Mouse (Mus musculus) cerebellum, adult 2 months (tissue): ENCODE results near the gene Rinl. TPM values are rescaled to one million over a fixed set of nuclear protein-coding genes. Genes with fewer than 3 reads are reported as not detected.
A peak's percentile ranks its signal among the peaks of the same experiment; 100 is the strongest.

ENCODE experiments used
- DNase-seq, 2 experiments: peaks; one replicate each; pipeline ENCODE4 v3.0.0; 2021
- H3K27ac ChIP-seq: fragments of 200-500 bp; 2 replicates; pipeline ENCODE4 v1.5.1; 2012; ENCODE audit warnings: low read length, control low read depth, inconsistent platforms; ENCODE audit not compliant: insufficient read depth
- H3K27me3 ChIP-seq: fragments of 200-500 bp; 2 replicates; pipeline ENCODE4 v1.6.1; 2012; ENCODE audit warnings: inconsistent platforms, mild to moderate bottlenecking, low read length, moderate library complexity; ENCODE audit not compliant: control insufficient read depth, insufficient read depth
- H3K4me1 ChIP-seq: fragments of 200-500 bp; 2 replicates; pipeline ENCODE4 v1.6.1; 2011; ENCODE audit warnings: low read length; ENCODE audit not compliant: control insufficient read depth, insufficient read depth
- H3K4me3 ChIP-seq: fragments of 200-500 bp; replicated peaks from 2 replicates; pipeline ENCODE3; 2011; ENCODE audit warnings: mild to moderate bottlenecking, low read depth, low read length, control low read depth; ENCODE audit not compliant: insufficient read depth
- CTCF ChIP-seq: fragments of 200-500 bp; IDR thresholded peaks from 2 replicates; pipeline ENCODE4 v1.5.1; 2011; ENCODE audit warnings: low read depth, mild to moderate bottlenecking, control low read depth, low read length, moderate library complexity, borderline replicate concordance; ENCODE audit not compliant: insufficient read depth
- POLR2A ChIP-seq: fragments of 200-500 bp; IDR thresholded peaks from 2 replicates; pipeline ENCODE4 v1.6.1; 2011; ENCODE audit warnings: low read length, control low read depth, borderline replicate concordance; ENCODE audit not compliant: insufficient read depth
- WGBS: fragments of 180-500 bp; shearing (Covaris S2); methylation state at CpG from one replicate; pipeline ENCODE4 v1.1.7; 2018; 5-methylcytosine and 5-hydroxymethylcytosine counted together
- polyA plus RNA-seq: library from polyadenylated mRNA; depleted of rRNA; stranded (reverse); fragments of >200 nt; gene quantifications from 2 replicates; pipeline ENCODE4 v1.2.3, GENCODE M21; 2012

The Rinl gene
- polyA plus RNA-seq, 1 experiment: 3.1 TPM

- H3K27ac ChIP-seq: no peak overlapping the region
These were observed 29.2 kb downstream of the Rinl start for GRCm38 (mm10) chr7:28817957-28818356.

GRCm38 (mm10) chr7:28818436-28818835 lies 29.7 kb downstream of the Rinl start:
- Histone ChIP-seq H3K4me1 (peaks cover 42% of the 10 kb centered on the region), H3K4me3 (no peak overlapping the region), H3K27me3 (no peaks in the 10 kb centered on the region), H3K27ac (no peak overlapping the region)
- no peak for TF ChIP-seq CTCF
- no peak for TF ChIP-seq POLR2A
- WGBS: 44% methylated on average over 18 of the region's 18 CpGs
- no peak for DNase-seq

More at GRCm38 (mm10) chr7:28817957-28818356, 29.2 kb downstream of the Rinl start:
- H3K4me1 ChIP-seq: peaks cover 42% of the 10 kb centered on the region
- H3K27me3 ChIP-seq: no peaks in the 10 kb centered on the region
- WGBS: 55% methylated on average over 4 of the region's 4 CpGs
- DNase-seq: no peak
- H3K4me3 ChIP-seq: no peak overlapping the region
- TF ChIP-seq POLR2A: no peak
- no peak for TF ChIP-seq CTCF

GRCm38 (mm10) chr7:28818861-28819452 lies 30.2 kb downstream of the Rinl start:
- Histone ChIP-seq H3K27me3 (no peaks in the 10 kb centered on the region), H3K4me3 (no peak overlapping the region), H3K4me1 (peaks cover 42% of the 10 kb centered on the region), H3K27ac (no peak overlapping the region)
- DNase-seq: no peak
- TF ChIP-seq CTCF (no peak), POLR2A (no peak)
- WGBS: 66% methylated on average over 4 of the region's 4 CpGs

- Histone ChIP-seq H3K4me1 (peaks cover 42% of the 10 kb centered on the region), H3K27me3 (no peaks in the 10 kb centered on the region), H3K27ac (0 out of 2 replicates have a peak overlapping the region, but pooled peaks have one; percentile 24), H3K4me3 (no peak overlapping the region)
- TF ChIP-seq POLR2A (no peak), CTCF (no peak)
- no peak for DNase-seq
- WGBS: 57% methylated on average over 4 of the region's 4 CpGs
These were observed 30.8 kb downstream of the Rinl start for GRCm38 (mm10) chr7:28819571-28819970.

GRCm38 (mm10) chr7:28820358-28821260 lies 31.8 kb downstream of the Rinl start:
- peaks cover 37% of the 10 kb centered on the region for H3K4me1 ChIP-seq
- peak in 1 of 2 experiments; percentile 15 for DNase-seq
- H3K27me3 ChIP-seq: no peaks in the 10 kb centered on the region
- no peak overlapping the region for H3K4me3 ChIP-seq
- no peak for TF ChIP-seq POLR2A
- no peak for TF ChIP-seq CTCF
- 24% methylated on average over 12 of the region's 12 CpGs for WGBS
- H3K27ac ChIP-seq: peak overlapping the region; percentile 67

- TF ChIP-seq CTCF (no peak), POLR2A (no peak)
- H3K4me1 ChIP-seq: peaks cover 31% of the 10 kb centered on the region
- no peak overlapping the region for H3K4me3 ChIP-seq
- DNase-seq: peak; percentile 75 to 83
- H3K27ac ChIP-seq: peak overlapping the region; percentile 67
- no peaks in the 10 kb centered on the region for H3K27me3 ChIP-seq
- 17% methylated on average over 10 of the region's 10 CpGs for WGBS
These were observed 32.6 kb downstream of the Rinl start for GRCm38 (mm10) chr7:28821261-28821831.

- H3K4me1 ChIP-seq: peaks cover 25% of the 10 kb centered on the region
- no peak overlapping the region for H3K4me3 ChIP-seq
- TF ChIP-seq CTCF: no peak
- TF ChIP-seq POLR2A: no peak
- no peak overlapping the region for H3K27ac ChIP-seq
- DNase-seq: no peak
- WGBS: 44% methylated on average over 1 of the region's 1 CpGs
- H3K27me3 ChIP-seq: no peaks in the 10 kb centered on the region
These were observed 33.8 kb downstream of the Rinl start for GRCm38 (mm10) chr7:28822556-28822955.
